Mouse (Mus musculus) liver, embryonic 14.5 days (tissue): Measurements from ENCODE around the gene Nfia.

Experiments used
- CTCF ChIP-seq: IDR thresholded peaks from 2 replicates; pipeline ENCODE4 v1.5.1; 2016; ENCODE audit warnings: antibody characterized with exemption, low read depth, control low read depth
- EP300 ChIP-seq: IDR thresholded peaks from 2 replicates; pipeline ENCODE4 v1.6.1; 2016; ENCODE audit warnings: antibody characterized with exemption, low read depth

- TF ChIP-seq CTCF: no peak
- no peak for TF ChIP-seq EP300
Observed at GRCm38 (mm10) chr4:97780666-97781435, 8.3 kb downstream of the Nfia start.
